Mouse (Mus musculus) cerebellum, adult 2 months (tissue): Measurements from ENCODE around the gene Gja1. TPM values are rescaled to one million over a fixed set of nuclear protein-coding genes. Genes with fewer than 3 reads are reported as not detected.
"Not testable (repeated sequence)": the region's sequence is repeated elsewhere in the genome, so short reads cannot be mapped to it uniquely, and the experiment has no call there.

Source experiments
- DNase-seq, 2 experiments: peaks; one replicate each; pipeline ENCODE4 v3.0.0; 2021
- H3K27ac ChIP-seq: fragments of 200-500 bp; 2 replicates; pipeline ENCODE4 v1.5.1; 2012; ENCODE audit warnings: low read length, control low read depth, inconsistent platforms; ENCODE audit not compliant: insufficient read depth
- H3K27me3 ChIP-seq: fragments of 200-500 bp; 2 replicates; pipeline ENCODE4 v1.6.1; 2012; ENCODE audit warnings: inconsistent platforms, mild to moderate bottlenecking, low read length, moderate library complexity; ENCODE audit not compliant: control insufficient read depth, insufficient read depth
- H3K4me1 ChIP-seq: fragments of 200-500 bp; 2 replicates; pipeline ENCODE4 v1.6.1; 2011; ENCODE audit warnings: low read length; ENCODE audit not compliant: control insufficient read depth, insufficient read depth
- H3K4me3 ChIP-seq: fragments of 200-500 bp; replicated peaks from 2 replicates; pipeline ENCODE3; 2011; ENCODE audit warnings: mild to moderate bottlenecking, low read depth, low read length, control low read depth; ENCODE audit not compliant: insufficient read depth
- CTCF ChIP-seq: fragments of 200-500 bp; IDR thresholded peaks from 2 replicates; pipeline ENCODE4 v1.5.1; 2011; ENCODE audit warnings: low read depth, mild to moderate bottlenecking, control low read depth, low read length, moderate library complexity, borderline replicate concordance; ENCODE audit not compliant: insufficient read depth
- POLR2A ChIP-seq: fragments of 200-500 bp; IDR thresholded peaks from 2 replicates; pipeline ENCODE4 v1.6.1; 2011; ENCODE audit warnings: low read length, control low read depth, borderline replicate concordance; ENCODE audit not compliant: insufficient read depth
- WGBS: fragments of 180-500 bp; shearing (Covaris S2); methylation state at CpG from one replicate; pipeline ENCODE4 v1.1.7; 2018; 5-methylcytosine and 5-hydroxymethylcytosine counted together
- polyA plus RNA-seq: library from polyadenylated mRNA; depleted of rRNA; stranded (reverse); fragments of >200 nt; gene quantifications from 2 replicates; pipeline ENCODE4 v1.2.3, GENCODE M21; 2012

The Gja1 gene
- polyA plus RNA-seq, 1 experiment = 97.8 TPM

DNA sequence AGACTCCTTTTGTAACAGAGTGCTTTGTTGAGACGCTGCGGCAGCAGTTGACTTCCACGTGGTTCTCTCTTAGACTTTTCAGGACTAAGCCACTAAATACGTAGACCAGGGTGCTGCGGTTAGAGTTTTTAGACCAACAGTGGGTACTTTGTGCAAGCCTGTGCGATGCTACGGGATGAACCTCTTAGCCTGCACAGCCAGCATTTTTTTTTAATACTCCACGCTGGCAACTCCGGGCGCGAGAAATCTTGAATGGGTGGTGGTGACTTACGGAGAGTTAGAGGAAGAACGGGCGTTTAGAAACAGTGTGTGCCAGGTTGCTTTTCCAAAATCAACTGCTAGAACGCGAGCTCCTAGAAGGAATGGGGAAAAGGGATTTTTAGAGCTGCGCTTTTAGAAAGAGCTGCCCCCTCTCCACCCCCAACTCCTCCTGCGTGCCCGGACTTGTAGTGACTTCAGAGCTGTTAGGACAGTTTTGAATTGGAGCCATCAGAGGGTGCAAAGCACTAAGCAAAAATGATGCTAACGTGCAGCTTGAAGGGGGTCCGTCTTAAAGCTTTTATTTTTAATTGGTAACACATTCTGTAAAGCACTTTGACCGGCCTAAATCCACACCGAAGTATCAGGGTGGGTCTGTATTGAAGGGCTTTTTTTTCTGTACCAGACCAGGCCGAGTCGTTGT lies 977 bp downstream of the Gja1 start:
- DNase-seq = peak; percentile 3 to 16
- H3K27me3 ChIP-seq = peaks cover 4% of the 10 kb centered on the region; the same call in 1 of the 2 replicates
- TF ChIP-seq POLR2A = no peak
- no peak for TF ChIP-seq CTCF
- H3K4me3 ChIP-seq = peak overlapping the region; percentile 56
- peak overlapping the region; percentile 59; the same call in 1 of the 2 replicates for H3K27ac ChIP-seq
- H3K4me1 ChIP-seq = no peaks in the 10 kb centered on the region
- under 1% methylated on average over 25 of the region's 25 CpGs for WGBS

- no peak for TF ChIP-seq POLR2A
- Histone ChIP-seq H3K27me3 (peaks cover 4% of the 10 kb centered on the region; the same call in 1 of the 2 replicates), H3K4me3 (peak overlapping the region; percentile 56), H3K4me1 (no peaks in the 10 kb centered on the region), H3K27ac (peak overlapping the region; percentile 16; the same call in 1 of the 2 replicates)
- 1% methylated on average over 35 of the region's 35 CpGs for WGBS
- peak; percentile 17 to 35 for DNase-seq
Observed at GRCm38 (mm10) chr10:56378648-56379254, 1.6 kb downstream of the Gja1 start.

- 14% methylated on average over 7 of the region's 7 CpGs for WGBS
- DNase-seq = no peak
- H3K4me1 ChIP-seq = no peaks in the 10 kb centered on the region
- peaks cover 4% of the 10 kb centered on the region; the same call in 1 of the 2 replicates for H3K27me3 ChIP-seq
- no peak overlapping the region for H3K27ac ChIP-seq
- TF ChIP-seq POLR2A = no peak
- no peak for TF ChIP-seq CTCF
- H3K4me3 ChIP-seq = peak overlapping the region; percentile 30
Observed at GRCm38 (mm10) chr10:56379720-56380119, 2.6 kb downstream of the Gja1 start.

- WGBS = 70% methylated on average over 13 of the region's 13 CpGs
- TF ChIP-seq CTCF (no peak), POLR2A (no peak)
- no peaks in the 10 kb centered on the region for H3K27me3 ChIP-seq
- H3K27ac ChIP-seq = no peak overlapping the region
- DNase-seq = no peak
- H3K4me1 ChIP-seq = no peaks in the 10 kb centered on the region
- H3K4me3 ChIP-seq = no peak overlapping the region
Observed at GRCm38 (mm10) chr10:56385195-56386109, 8.3 kb downstream of the Gja1 start.

DNA sequence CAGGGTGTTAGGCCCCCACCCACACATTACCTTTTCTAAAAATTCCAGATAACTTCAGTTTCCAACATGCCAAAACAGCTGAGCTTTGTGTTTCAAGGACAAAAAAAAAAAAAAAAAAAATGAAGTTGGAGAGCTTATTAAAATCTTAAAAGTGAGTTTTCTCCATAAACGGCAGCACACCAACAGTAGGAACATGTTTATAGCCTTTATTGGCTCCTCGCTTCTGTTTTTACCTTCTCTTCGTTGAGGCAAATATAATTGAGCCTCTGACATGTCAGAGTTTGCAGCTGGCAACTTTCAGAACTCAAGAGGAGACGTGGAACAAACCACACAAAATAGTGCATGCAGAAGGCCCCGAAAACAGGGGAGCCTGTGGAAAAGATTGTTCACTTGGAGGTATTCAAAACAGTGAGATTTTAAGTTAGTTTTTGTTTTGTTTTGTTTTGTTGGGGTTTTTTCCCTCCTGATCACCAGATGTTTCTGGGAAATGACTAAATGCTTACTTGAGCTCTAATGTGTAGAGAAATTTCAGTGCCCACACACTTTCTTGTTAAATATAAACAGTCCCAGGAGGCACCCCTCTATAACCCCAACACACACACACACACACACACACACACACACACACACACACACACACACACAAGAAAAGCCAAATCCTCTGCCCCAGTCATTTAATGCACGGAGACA lies 16.1 kb downstream of the Gja1 start:
- TF ChIP-seq CTCF (no peak), POLR2A (no peak)
- DNase-seq = no peak
- 85% methylated on average over 6 of the region's 6 CpGs for WGBS
- no peak overlapping the region for H3K27ac ChIP-seq
- H3K4me3 ChIP-seq = no peak overlapping the region
- no peaks in the 10 kb centered on the region for H3K4me1 ChIP-seq
- H3K27me3 ChIP-seq = no peaks in the 10 kb centered on the region

- not testable (repeated sequence) for H3K4me3 ChIP-seq, H3K27me3 ChIP-seq, DNase-seq, H3K27ac ChIP-seq, H3K4me1 ChIP-seq
- WGBS = 94% methylated on average over 7 of the region's 7 CpGs
Observed at GRCm38 (mm10) chr10:56393815-56394417, 16.8 kb downstream of the Gja1 start.

GRCm38 (mm10) chr10:56397875-56398274 lies 20.7 kb downstream of the Gja1 start:
- TF ChIP-seq POLR2A (no peak), CTCF (no peak)
- no peaks in the 10 kb centered on the region for H3K27me3 ChIP-seq
- H3K27ac ChIP-seq = no peak overlapping the region
- no peak overlapping the region for H3K4me3 ChIP-seq
- 48% methylated on average over 8 of the region's 8 CpGs for WGBS
- DNase-seq = no peak
- H3K4me1 ChIP-seq = no peaks in the 10 kb centered on the region
